Mouse (Mus musculus): ENCODE results near the gene Txndc2. TPM values are rescaled to one million over a fixed set of nuclear protein-coding genes. Genes with fewer than 3 reads are reported as not detected.

Txndc2 gene
- not detected for polyA plus RNA-seq (2014; fragmentation: Illumina TruSeq; extraction: RNeasy Lipid Tissue Mini Kit (QIAGEN cat#74804); ENCODE audit: low read depth, low replicate concordance)

DNA sequence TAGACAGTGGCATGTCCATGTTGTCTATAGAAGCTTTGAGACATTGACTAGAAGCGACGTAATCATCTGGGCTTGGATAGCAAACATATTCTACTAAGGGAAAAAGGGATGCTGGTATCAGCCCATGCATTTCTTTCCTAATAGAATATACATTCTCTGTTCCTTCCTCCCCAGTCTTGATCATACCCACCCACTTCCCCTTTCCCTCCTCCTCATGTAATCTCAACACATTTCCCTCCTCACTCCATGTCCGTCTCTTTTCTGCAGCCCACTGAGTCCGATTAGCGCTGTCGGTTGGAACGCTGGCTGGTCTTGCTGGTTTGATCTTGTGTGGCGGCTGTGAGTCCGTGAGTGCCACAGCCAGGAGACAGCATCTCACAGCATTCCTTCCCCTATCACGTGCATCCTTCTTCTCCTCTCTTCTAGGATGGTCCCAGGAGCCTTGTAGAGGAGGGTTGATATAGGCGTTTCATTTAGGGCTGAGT lies at the start of gene Txndc2:
TSS of gene Txndc2 (minus strand) at position 435 of the 485 bp plus-strand sequence.

GRCm38 (mm10) chr17:65613463-65614412 lies 28.2 kb downstream of the Txndc2 start, which contains the start of gene Vapa:
Gene Vapa, minus strand, starts transcription at chr17:65613555.

Other genes starting within 250 kb of the Txndc2 start
- not detected for gene Tmem232, start 101.4 kb downstream of the Txndc2 start, polyA plus RNA-seq (2014; fragmentation: Illumina TruSeq; extraction: RNeasy Lipid Tissue Mini Kit (QIAGEN cat#74804); ENCODE audit: low read depth, low replicate concordance)
- 75.5 TPM for gene Vapa, start 28.6 kb downstream of the Txndc2 start, polyA plus RNA-seq (2014; fragmentation: Illumina TruSeq; extraction: RNeasy Lipid Tissue Mini Kit (QIAGEN cat#74804); ENCODE audit: low read depth, low replicate concordance)
- gene Rab31, start 130.6 kb upstream of the Txndc2 start, polyA plus RNA-seq (2014; fragmentation: Illumina TruSeq; extraction: RNeasy Lipid Tissue Mini Kit (QIAGEN cat#74804); ENCODE audit: low read depth, low replicate concordance): 11.8 TPM
- gene Ppp4r1, start 140.4 kb upstream of the Txndc2 start, polyA plus RNA-seq (2014; fragmentation: Illumina TruSeq; extraction: RNeasy Lipid Tissue Mini Kit (QIAGEN cat#74804); ENCODE audit: low read depth, low replicate concordance): 29.3 TPM
- 29.7 TPM for gene Ralbp1, start 243.6 kb upstream of the Txndc2 start, polyA plus RNA-seq (2014; fragmentation: Illumina TruSeq; extraction: RNeasy Lipid Tissue Mini Kit (QIAGEN cat#74804); ENCODE audit: low read depth, low replicate concordance)